Mouse (Mus musculus) fat pad, adult 2 months (tissue): ENCODE measurements around the gene Krtap2-4.
"Not testable (repeated sequence)": the region's sequence is repeated elsewhere in the genome, so short reads cannot be mapped to it uniquely, and the experiment has no call there.

Experiments
- DNase-seq: peaks from one replicate; pipeline ENCODE4 v3.0.0-alpha.2; 2011; ENCODE audit warnings: low read depth, low spot score; ENCODE audit errors: extremely low read depth

Gene Krtap2-4

DNA sequence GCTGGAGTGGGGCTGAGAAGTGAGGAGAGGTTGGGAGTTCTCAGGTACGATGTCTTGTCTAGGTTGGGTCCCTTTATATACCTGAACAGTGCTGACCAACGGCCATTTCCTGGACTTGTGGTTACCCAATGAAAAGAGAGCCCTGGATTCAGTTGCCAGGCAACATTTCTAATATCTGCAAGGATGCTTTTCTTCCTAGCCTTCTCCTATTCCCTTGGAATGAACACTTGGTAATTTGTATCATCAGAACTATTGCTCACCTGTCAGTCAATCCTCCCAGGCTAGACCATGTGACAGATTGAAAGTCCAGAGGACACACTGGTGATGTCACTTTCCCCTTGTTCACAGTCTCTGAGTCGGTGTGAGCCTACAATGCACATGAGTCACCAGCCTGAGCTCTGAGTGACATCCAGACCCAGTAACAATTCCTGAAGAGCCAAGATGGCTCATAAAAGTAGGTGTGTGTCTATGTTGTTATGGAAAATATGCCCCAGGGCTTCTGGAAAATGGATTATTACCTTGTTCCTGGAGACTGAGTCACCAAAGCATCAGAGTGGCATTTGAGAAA is at the start of gene Krtap2-4:
Gene Krtap2-4, minus strand, starts transcription at position 51 of the 568 bp plus-strand sequence.
- DNase-seq: no peak

DNA sequence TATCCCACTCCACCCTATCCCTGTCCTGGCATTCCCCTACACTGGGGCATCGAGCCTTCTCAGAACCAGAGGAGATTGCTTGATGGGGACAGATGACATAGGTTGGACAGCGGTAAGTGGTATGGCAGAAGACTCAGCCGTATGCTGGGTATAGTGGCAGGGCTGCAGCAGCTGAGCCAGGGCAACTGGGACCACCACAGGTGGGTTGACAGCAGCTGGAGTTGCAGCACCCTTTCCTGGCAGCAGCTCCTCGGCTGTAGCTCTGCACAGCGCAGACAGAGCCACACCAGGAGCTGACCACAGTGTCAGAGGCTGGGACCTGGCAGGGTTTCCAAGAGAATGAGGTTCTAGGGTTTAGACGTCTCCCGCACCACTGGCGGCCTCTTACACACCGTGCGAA is 48.2 kb upstream of the Krtap2-4 start:
- DNase-seq: no peak

DNA sequence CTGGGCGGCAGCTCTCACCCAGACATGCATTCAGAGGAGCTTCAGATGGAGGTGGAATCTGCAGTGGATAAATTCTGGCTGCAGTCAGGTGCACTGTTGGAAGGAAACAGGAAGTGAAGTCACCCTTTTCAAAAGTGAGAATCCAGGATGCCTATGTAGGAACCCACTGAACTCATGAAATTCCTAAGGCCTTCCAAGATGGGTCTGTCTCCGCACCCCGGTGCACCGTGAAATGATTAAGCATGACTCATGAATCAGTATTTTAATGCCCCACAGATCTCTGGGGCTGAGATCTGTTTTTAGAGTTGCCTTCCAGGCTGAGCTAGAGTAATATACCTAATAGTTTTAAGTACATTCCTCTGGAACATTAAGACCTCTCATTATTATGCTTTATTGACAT is 44.6 kb upstream of the Krtap2-4 start:
- no peak for DNase-seq

DNA sequence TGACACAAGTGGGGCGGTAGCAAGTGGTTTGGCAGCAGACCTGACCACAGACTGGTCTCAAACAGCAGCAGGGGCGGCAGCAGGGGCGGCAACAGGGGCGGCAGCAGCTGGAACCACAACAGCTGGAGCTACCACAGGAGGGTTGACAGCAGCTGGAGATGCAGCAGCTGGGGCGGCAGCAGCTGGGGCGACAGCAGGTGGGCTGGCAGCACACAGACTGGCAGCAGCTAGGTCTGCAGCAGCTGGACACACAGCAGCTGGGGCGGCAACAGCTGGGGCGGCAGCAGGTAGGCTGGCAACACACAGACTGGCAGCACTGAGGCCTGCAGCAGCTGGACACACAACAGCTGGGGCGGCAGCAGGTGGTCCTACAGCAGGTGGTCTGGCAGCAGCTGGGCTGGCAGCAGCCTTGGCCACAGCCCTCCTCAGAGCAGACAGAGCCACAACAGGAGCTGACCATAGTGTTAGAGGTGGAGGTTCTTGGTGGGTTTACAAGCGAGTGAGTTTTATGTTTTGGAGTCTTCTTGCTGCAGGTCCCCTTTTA is 43.9 kb upstream of the Krtap2-4 start, which contains the start of gene Gm11563:
Gene Gm11563, minus strand, starts transcription at position 494 of the 544 bp plus-strand sequence.
- not testable (repeated sequence) for DNase-seq

DNA sequence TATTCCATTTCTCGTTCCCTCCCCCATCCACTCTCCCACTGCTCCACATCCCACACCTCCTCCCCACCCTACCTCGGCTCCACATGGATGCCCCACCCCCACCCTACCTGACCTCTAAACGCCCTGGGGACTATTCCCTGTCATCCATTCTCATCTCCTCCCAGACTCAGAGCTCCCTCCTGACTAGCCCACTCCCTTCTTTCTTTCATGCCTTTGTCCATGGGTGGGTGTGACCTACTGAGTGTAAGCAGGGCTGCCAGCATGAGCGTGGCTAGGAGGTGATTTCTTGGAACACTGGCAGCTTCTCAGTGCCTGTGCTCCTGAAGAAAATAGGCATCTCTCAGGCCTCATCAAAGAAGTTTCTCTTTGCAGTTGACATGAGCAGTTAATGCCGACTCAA is 42.4 kb upstream of the Krtap2-4 start:
- no peak for DNase-seq

DNA sequence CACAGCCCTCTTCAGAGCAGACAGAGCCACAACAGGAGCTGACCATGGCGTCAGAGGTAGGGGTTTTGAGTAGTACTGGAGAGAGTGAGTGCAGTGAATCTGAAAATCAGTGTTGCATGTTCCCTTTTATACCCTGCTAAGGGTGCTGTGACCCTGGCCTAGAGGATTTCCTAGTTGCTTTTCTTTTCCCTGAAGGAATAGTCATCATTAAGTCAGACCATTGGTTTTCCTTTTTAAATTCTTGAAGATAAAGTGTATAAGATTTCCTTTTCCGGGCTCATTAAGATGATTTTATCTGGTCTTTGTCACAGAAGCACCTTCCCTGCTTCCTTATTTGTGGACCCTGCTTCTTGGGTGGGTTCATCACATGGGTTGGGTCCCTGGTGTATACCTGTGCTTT is 35.5 kb upstream of the Krtap2-4 start, which contains the start of gene Gm11555:
Gene Gm11555, minus strand, starts transcription at position 101 of the 400 bp plus-strand sequence.
- no peak for DNase-seq

DNA sequence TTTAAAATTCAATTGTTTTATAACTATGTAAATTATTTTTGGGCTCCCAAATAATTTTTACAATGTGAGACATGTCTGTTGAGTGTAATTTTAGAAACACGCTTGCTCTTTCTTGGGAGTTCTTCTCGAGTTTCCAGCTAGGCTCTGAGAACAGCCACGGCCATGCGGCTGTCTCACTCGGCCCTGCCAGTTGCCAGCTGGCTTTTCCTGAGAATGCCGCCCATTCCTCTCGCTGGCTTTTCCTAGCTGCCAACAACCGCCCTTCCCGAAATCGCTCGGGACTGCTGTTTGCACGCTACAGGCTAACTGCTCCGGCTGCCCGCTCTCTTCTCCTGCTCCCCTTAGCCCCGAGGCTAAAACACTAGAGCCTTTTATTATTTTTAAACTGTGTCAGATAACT is 31.8 kb upstream of the Krtap2-4 start:
- no peak for DNase-seq

DNA sequence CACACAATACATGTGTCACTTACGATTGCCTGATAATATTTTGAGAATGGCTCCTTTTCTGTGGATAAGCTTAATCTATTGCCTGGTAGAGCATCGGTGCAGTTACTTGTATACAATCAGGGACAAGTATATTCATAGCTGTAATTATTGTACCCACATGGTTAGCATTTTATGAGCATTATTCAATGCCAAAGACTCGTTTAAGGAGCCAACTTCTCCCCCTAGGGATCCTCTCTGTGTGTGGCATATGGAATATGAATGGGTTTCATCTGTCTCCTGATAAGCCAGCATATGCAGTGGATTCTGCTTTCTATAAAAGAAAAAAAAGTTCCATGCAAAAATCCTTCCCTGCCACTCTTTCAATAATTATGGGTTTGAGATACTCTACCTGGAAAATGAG is 29.7 kb upstream of the Krtap2-4 start:
- DNase-seq: no peak

DNA sequence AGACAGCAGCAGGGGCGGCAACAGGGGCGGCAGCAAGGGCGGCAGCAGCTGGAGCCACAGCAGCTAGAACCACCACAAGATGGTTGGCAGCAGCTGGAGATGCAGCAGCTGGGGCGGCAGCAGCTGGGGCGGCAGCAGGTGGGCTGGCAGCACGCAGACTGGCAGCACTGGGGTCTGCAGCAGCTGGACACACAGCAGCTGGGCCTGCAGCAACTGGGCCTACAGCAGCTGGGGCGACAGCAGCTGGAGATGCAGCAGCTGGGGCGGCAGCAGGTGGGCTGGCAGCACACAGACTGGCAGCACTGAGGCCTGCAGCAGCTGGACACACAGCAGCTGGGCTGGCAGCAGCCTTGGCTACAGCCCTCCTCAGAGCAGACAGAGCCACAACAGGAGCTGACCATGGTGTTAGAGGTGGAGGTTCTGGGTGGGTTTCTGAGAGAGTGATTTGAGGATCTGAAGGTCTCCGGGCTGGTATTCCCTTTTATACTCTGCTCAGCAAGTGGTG is 29.0 kb upstream of the Krtap2-4 start, which contains the start of gene Krtap4-7:
Gene Krtap4-7, minus strand, starts transcription at position 455 of the 505 bp plus-strand sequence.
- not testable (repeated sequence) for DNase-seq

DNA sequence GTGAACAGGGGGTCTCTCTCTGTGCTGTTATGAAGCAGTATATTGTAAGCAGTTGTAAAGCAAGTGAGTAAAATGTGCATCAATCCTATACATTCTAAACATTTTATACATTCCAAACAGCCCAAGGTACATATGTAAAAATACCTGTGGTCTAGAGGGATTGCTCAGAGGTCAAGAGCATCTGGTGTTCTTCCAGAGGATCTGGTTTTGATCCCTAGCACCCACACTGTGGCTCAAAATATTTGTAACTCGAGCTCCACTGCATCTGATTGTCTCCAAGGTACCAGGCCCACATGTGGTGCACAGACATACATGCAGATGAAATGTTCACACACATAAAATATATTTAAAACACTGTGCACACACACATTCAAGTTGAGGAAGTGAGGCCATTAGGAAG is 26.3 kb upstream of the Krtap2-4 start:
- no peak for DNase-seq

DNA sequence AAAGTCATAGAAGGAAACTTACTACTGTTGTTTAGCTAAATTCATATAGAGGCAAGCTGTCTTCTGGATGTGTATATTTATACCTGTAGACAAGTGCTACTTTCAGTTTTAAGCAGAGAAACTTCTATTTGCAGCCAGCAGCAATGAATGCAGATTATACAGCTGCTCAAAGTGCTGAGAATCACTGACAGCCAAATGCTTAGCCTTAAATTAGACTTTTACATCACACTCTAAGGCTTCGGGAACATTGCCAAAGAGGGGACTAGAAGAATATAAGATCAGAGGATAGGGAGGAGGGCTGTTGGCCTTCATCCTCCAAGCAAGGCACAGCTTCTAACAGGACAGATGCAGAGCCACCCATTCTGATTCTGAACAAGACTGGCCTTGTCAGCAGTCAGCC is 22.4 kb upstream of the Krtap2-4 start:
- no peak for DNase-seq

DNA sequence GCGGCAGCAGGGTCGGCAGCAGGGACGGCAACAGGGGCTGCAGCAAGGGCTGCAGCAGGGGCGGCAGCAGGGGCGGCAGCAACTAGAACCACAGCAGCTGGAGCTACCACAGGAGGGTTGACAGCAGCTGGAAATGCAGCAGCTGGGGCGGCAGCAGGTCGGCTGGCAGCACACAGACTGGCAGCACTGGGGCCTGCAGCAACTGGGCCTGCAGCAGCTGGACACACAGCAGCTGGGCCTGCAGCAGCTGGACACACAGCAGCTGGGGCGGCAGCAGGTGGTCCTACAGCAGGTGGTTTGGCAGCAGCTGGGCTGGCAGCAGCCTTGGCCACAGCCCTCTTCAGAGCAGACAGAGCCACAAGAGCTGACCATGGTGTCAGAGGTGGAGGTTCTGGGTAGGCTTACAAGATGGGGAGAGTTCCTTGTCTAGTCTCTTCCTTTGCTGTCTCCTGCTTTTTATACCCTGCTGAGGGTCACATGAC is 20.0 kb upstream of the Krtap2-4 start, which contains the start of gene Krtap4-2:
Gene Krtap4-2, minus strand, starts transcription at position 432 of the 482 bp plus-strand sequence.
- no peak for DNase-seq

DNA sequence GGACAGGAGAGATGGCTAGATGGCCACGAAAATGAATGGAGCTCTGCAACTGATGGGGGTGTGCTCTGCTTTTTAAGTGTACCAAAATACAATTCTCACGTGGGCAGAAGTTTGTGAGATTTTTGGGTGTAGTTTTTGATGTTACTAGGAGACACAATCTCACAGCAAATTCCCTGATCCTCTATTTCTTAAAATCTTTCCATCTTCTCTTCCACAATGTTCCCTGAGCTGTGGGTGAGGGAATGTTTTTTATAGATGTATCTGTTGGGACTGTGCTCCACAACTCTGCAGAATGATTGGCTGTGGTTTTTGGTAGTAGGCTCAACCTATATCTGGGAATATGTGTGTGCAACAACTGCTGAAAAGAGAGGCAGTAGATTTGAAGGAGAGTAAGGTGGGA is 18.6 kb upstream of the Krtap2-4 start:
- no peak for DNase-seq

DNA sequence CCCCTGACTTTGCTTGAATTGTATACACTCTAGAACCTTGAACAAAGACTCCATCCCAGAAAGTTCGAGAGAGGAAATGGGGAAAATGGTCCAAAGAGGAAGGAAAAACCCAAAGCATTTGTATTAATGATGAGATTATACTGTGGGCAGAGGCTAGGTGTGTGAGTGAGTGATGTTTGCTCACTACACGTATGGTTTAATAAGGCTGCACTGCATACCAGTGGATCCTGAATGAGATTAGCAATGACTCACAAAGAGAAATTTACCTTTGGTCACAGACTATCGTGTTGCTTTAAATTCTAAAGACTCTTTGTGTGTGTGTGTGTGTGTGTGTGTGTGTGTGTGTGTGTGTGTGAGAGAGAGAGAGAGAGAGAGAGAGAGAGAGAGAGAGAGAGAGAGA is 16.2 kb upstream of the Krtap2-4 start:
- DNase-seq: no peak

DNA sequence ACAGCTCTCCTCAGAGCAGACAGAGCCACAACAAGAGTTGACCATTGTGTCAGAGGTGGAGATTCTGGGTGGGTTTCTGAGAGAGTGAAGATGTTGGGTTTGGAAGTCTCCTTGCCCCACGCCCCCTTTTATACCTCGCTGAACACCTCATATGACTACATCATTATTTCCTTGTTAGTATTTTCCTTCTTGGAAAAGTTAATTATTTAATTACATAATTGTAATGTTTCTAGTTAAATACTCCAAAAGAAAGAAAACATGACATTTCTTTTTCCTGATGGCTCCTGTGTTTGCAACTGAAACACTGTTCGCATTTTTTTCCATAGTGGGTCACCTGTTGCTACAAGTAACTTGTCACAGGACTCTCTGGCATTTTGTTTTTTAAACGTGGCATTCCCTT is 13.5 kb upstream of the Krtap2-4 start, which contains the start of gene Krtap4-1:
Gene Krtap4-1, minus strand, starts transcription at position 101 of the 400 bp plus-strand sequence.
- DNase-seq: no peak

DNA sequence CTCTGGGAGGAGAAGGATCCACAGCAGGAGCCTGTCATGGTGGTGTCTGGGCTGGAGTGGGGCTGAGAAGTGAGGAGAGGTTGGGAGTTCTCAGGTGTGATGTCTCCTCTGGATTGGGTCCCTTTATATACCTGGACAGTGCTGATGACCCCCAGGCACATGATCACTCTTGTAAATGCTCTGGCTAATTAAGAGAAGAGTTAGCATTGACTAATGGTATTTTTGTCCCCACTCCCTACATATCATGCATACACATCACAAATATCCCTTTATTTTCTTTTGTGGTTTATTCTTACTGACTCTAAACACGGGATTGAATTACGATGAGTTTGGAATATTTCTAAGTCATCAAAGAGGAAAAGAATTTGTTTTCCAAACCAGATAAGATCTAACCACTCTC is 5.7 kb upstream of the Krtap2-4 start, which contains the start of gene Gm11562:
Gene Gm11562, minus strand, starts transcription at position 101 of the 400 bp plus-strand sequence.
- no peak for DNase-seq

DNA sequence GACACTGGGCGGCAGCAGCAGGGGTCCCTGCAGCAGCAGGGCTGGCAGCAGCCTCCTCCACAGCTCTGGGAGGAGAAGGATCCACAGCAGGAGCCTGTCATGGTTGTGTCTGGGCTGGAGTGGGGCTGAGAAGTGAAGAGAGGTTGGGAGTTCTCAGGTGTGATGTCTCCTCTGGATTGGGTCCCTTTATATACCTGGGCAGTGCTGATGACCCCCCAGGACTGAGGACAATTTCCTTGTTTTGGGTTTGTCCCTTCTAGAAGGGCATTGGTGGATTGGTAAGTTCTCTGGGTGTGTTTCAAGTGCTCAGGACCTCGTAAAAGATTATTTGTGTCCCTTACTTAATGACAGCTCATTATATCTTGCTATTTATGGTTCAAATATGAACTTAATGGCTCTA is 4.6 kb downstream of the Krtap2-4 start, which contains the start of gene Gm11937:
Gene Gm11937, minus strand, starts transcription at position 101 of the 400 bp plus-strand sequence.
- DNase-seq: not testable (repeated sequence)

DNA sequence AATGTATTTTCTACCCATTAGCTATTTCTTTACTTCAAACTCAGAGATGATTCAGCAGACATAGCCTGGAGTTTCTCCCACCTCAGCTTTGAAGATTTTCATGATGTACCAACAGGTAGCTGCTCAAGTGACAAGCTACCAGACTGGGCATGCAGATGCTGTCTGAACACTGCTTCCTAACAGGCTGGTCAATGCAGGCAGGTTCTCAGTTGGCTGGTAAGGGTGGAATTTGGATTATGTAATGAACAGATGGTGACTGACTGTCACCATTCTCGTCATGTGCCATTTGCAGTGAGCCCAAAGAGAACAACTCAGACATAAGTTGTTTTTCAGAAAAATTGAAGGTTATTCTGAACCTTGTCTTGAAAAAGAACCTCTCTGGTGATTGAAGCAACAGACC is 5.5 kb downstream of the Krtap2-4 start:
- DNase-seq: no peak

DNA sequence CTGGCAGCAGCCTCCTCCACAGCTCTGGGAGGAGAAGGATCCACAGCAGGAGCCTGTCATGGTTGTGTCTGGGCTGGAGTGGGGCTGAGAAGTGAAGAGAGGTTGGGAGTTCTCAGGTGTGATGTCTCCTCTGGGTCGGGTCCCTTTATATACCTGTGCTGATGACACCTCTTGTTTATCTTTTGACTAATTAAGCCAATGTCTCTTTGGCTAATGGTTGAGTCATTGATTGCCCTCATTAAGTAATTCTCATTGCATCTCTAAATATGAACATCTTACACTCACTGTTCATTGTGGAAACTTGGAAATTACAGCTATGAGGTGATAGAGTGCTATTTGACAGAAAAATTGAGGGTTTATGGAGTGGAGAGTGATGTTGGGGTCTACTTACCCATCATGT is 11.4 kb downstream of the Krtap2-4 start, which contains the start of gene Gm11938:
Gene Gm11938, minus strand, starts transcription at position 101 of the 400 bp plus-strand sequence.
- DNase-seq: not testable (repeated sequence)

DNA sequence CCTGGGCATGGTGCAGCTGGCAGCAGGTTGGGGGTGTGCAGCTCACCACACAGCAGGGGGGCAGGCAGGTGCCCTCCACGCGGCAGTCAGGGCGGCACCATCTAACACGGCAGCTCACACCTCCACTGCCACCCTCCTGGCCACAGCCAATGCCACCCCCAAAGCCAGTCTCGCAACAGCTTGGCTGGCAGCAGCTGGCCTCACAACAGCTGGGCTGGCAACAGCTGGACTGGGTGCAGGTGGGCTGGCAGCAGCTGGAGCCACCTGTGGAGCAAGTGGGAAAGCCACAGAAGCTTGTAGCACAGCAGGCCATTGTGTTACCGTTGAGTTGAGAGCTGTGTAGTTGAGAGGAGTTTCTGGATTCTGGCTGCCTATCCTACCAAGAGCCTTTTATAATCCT is 16.9 kb downstream of the Krtap2-4 start, which contains the start of gene Krtap9-3:
Gene Krtap9-3, minus strand, starts transcription at position 364 of the 400 bp plus-strand sequence.
- DNase-seq: not testable (repeated sequence)

DNA sequence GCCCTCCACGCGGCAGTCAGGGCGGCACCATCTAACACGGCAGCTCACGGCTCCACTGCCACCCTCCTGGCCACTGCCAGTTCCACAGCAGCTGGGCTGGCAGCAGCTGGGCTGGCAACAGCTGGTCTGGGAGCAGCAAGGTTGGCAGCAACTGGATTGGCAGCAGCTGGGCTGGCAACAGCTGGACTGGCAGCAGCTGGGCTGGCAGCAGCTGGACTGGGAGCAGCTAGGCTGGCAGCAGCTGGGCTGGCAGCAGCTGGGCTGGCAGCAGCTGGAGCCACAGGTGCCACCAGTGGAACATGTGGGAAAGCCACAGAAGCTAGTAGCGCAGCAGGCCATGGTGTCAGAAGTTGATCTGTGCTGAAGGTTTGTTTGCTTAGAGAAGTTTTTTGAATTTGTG is 23.7 kb downstream of the Krtap2-4 start, which contains the start of gene Krtap1-3:
Gene Krtap1-3, minus strand, starts transcription at position 359 of the 400 bp plus-strand sequence.
- no peak for DNase-seq

DNA sequence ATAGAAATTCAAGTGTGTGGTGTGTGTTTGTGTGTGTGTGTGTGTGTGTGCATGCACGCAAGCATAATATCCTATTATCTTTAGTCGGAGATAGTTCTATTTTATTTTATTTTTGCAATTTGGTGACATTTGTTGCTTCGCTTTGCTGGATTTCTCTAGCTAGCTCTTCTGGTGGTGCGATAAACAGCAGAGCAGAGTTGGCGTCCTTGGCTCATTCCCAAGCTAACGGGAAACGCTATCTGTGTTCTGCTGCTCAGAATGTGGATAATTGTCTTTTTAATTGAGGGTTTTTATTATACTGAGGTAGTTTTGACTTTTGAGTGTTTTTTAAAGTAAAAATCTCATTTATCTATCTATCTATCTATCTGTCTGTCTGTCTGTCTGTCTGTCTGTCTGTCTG is 29.6 kb downstream of the Krtap2-4 start:
- DNase-seq: no peak
